Mouse (Mus musculus): Measurements from ENCODE around the gene Sept9. TPM values are rescaled to one million over a fixed set of nuclear protein-coding genes. Genes with fewer than 3 reads are reported as not detected.
A peak's percentile ranks its signal among the peaks of the same experiment; 100 is the strongest.

Gene Sept9
- polyA plus RNA-seq, 1 experiment from 2014 or later: 105 TPM

DNA sequence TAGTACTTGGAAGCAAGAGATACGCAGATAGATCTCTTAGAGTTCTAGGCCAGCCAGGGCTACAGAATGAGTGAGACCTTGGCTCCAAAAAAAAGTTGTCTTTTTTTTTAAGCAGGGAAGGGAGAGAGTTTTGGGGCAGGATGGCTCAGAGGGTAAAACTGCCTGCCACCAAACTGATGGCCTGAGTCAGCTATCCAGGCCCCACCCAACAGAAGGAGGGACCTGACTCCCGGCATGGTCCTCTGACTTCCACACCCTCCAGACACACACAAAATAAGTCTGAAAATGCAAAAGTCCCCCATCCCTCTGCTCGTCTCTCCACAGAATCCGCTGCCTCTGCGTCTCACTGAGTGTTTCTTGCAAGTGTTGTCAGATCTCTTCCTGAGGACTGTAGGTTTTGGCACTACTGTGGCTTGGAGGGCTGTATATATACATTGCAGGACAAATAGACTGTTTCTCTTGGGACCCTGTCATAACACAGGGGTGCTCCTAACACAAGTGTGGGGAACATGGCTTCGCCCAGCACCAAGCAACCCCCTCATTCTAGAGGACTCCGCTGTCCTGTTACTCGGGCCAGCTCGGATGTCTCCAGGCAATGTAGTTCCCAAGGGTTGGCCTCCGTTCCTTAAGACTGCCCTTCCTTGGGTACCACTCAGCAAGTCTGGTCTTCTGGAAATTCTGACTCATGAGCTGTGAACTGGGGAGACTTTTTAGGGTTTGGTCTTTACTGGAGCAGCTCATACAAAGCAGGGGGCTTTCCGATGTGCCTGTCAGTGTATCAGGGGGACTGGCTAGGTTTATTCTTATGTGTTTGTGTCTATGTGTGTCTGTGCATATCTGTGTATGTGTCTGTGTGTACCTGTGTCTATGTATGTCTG is 41.6 kb downstream of the Sept9 start:
- H3K27ac ChIP-seq (replicated peaks): no peak overlapping the region
- H3K9ac ChIP-seq: no peak overlapping the region
- H3K9me3 ChIP-seq: no peaks in the 10 kb centered on the region
- H3K36me3 ChIP-seq: no peaks in the 10 kb centered on the region
- 85% methylated on average over 11 of the region's 11 CpGs for WGBS
- peaks cover 4% of the 10 kb centered on the region for H3K4me1 ChIP-seq (replicated peaks)
- no peak overlapping the region for H3K4me2 ChIP-seq
- H3K4me3 ChIP-seq: no peak overlapping the region
- no peak for ATAC-seq (ENCODE audit: low read depth)
- H3K27me3 ChIP-seq: no peaks in the 10 kb centered on the region

- no peak for ATAC-seq (ENCODE audit: low read depth)
- Histone ChIP-seq H3K9me3 (no peaks in the 10 kb centered on the region), H3K36me3 (no peaks in the 10 kb centered on the region), H3K9ac (no peak overlapping the region), H3K4me2 (no peak overlapping the region), H3K4me1 (replicated peaks) (peaks cover 2% of the 10 kb centered on the region; the same call in 1 of the 2 replicates), H3K27me3 (no peaks in the 10 kb centered on the region), H3K27ac (replicated peaks) (no peak overlapping the region), H3K4me3 (no peak overlapping the region)
- 87% methylated on average over 10 of the region's 10 CpGs for WGBS
Measured at GRCm38 (mm10) chr11:117242339-117243084, 43.1 kb downstream of the Sept9 start.

DNA sequence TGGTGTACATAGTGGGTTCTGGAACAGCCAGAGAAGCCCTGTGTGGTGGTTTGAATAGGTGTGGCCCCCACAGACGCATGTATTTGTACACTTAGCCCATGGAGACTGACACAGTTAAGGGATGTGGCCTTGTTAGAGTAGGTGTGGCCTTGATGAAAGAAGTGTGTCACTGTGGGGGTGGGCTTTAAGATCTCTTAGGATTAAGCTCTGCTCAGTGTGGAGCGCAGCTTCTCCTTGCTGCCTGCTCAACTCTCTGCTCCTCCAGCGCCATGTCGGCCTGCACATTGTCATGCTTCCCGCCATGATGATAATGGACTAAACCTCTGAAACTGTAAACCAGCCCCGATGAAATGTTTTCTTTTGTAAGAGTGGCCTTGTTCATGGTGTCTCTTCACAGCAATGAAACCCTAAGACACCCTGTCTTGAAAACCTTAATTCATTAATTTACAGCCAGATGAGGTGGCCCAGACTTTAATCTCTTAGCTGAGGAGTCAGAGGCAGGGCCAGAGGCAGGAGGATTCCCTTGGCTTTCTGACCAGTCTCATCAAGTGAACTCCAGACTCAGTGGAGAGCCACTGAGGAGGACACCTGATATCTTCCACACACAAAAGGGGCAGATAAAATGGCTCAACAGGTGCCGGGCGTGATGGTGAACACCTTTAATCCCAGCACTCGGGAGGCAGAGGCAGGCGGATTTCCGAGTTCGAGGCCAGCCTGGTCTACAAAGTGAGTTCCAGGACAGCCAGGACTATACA is 44.3 kb downstream of the Sept9 start:
- Histone ChIP-seq H3K27ac (replicated peaks) (no peak overlapping the region), H3K27me3 (no peaks in the 10 kb centered on the region), H3K36me3 (no peaks in the 10 kb centered on the region), H3K4me2 (no peak overlapping the region), H3K4me1 (replicated peaks) (peaks cover 6% of the 10 kb centered on the region), H3K9me3 (no peaks in the 10 kb centered on the region), H3K9ac (no peak overlapping the region), H3K4me3 (no peak overlapping the region)
- WGBS: 88% methylated on average over 12 of the region's 12 CpGs
- ATAC-seq (ENCODE audit: low read depth): no peak

GRCm38 (mm10) chr11:117245041-117245725 is 45.7 kb downstream of the Sept9 start:
- no peak overlapping the region for H3K4me3 ChIP-seq
- peaks cover 16% of the 10 kb centered on the region for H3K4me1 ChIP-seq (replicated peaks)
- no peak overlapping the region for H3K27ac ChIP-seq (replicated peaks)
- ATAC-seq (ENCODE audit: low read depth): no peak
- H3K9me3 ChIP-seq: no peaks in the 10 kb centered on the region
- H3K27me3 ChIP-seq: no peaks in the 10 kb centered on the region
- WGBS: 54% methylated on average over 8 of the region's 8 CpGs
- H3K4me2 ChIP-seq: no peak overlapping the region
- no peak overlapping the region for H3K9ac ChIP-seq
- no peaks in the 10 kb centered on the region for H3K36me3 ChIP-seq

DNA sequence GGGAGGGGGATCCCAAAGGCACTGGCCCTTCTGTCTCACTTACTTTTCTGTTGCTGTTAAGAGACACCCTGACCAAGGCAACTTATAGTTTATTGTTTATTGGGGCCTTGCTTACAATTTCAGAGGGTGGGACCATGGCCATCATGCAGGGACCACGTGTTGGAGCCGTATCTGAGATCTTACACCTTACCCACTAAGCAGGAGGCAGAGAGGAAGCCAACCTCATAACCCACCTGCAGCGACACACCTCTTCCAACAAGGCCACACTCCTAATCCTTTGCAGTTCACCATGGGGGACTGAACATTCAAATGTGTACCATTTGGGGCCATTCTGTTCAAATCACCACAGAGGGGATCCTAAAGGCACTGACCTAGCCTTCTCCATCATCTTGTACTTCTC is 46.4 kb downstream of the Sept9 start:
- H3K4me3 ChIP-seq: no peak overlapping the region
- H3K27me3 ChIP-seq: no peaks in the 10 kb centered on the region
- H3K9me3 ChIP-seq: no peaks in the 10 kb centered on the region
- H3K4me1 ChIP-seq (replicated peaks): peaks cover 16% of the 10 kb centered on the region
- no peaks in the 10 kb centered on the region for H3K36me3 ChIP-seq
- no peak overlapping the region for H3K9ac ChIP-seq
- no peak overlapping the region for H3K4me2 ChIP-seq
- H3K27ac ChIP-seq (replicated peaks): no peak overlapping the region
- 71% methylated on average over 3 of the region's 3 CpGs for WGBS
- no peak for ATAC-seq (ENCODE audit: low read depth)

DNA sequence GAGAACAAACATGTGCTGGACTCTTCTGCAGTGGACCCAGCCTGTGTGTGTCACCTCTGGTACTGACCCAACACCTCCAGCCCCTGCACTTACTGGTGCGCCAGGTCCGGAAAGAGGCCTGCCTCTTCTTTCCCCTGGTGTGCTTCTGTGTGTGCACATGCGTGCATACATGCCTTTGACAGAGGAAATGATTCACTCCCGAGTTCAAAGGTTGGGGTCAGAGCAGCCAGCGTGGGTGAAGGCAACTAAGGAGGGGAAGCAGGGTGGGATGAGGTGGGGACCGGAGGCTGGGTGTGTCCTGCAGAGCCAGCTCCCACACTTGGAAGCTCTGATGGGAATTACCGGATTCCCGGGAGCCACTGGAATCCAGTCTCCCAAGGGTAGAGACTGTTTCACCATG is 46.8 kb downstream of the Sept9 start:
- no peaks in the 10 kb centered on the region for H3K9me3 ChIP-seq
- no peak overlapping the region for H3K27ac ChIP-seq (replicated peaks)
- H3K27me3 ChIP-seq: no peaks in the 10 kb centered on the region
- no peak overlapping the region for H3K4me2 ChIP-seq
- no peak overlapping the region for H3K9ac ChIP-seq
- ATAC-seq (ENCODE audit: low read depth): no peak
- H3K4me1 ChIP-seq (replicated peaks): peaks cover 16% of the 10 kb centered on the region
- H3K4me3 ChIP-seq: no peak overlapping the region
- no peaks in the 10 kb centered on the region for H3K36me3 ChIP-seq
- 59% methylated on average over 8 of the region's 8 CpGs for WGBS

DNA sequence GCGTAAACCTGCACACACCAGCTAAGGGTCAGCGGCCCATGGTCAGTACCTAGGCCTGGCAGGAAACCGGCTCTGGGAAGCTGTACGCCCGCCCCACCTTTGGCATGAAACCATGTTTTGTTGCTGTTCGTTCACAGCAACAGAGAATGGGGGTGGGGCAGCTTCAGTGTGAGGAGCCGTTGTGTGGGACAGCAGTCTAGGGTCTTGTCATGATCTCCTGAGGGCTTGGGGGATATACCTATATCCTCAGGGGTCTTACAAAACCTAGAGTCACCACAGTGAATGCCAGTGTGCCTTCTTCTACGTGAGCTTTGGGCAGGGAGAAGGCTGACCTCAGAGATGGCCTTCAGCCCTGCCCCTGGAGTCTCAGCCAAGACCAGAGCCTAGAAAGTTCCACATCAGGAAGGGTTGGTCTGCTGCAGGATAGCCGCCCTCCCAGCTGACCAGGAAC is 47.5 kb downstream of the Sept9 start:
- H3K27me3 ChIP-seq: no peaks in the 10 kb centered on the region
- no peaks in the 10 kb centered on the region for H3K36me3 ChIP-seq
- no peak for ATAC-seq (ENCODE audit: low read depth)
- H3K27ac ChIP-seq (replicated peaks): no peak overlapping the region
- no peak overlapping the region for H3K4me2 ChIP-seq
- peaks cover 16% of the 10 kb centered on the region for H3K4me1 ChIP-seq (replicated peaks)
- H3K9ac ChIP-seq: no peak overlapping the region
- no peak overlapping the region for H3K4me3 ChIP-seq
- no peaks in the 10 kb centered on the region for H3K9me3 ChIP-seq
- 84% methylated on average over 9 of the region's 9 CpGs for WGBS

DNA sequence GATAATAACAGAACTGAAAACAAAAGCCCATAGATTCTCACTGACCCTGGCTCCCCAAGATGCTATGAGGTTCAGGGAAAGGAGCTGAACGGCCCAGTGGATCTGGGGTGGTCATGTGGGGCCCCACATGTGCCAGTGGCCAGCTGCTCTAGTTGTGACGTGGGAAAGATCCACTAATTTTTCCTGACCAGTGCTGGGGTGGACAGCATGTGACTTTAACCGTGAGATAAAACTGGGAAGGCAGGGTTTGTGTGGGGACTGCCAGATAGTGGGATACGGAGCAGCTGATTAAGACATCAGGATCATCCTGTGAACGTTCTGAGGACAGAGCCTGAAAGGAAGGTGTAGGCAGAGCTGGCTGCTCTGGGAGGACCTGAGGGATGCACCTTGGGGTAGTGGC is 48.1 kb downstream of the Sept9 start:
- H3K4me3 ChIP-seq: no peak overlapping the region
- no peak overlapping the region for H3K27ac ChIP-seq (replicated peaks)
- peaks cover 16% of the 10 kb centered on the region for H3K4me1 ChIP-seq (replicated peaks)
- WGBS: 84% methylated on average over 5 of the region's 5 CpGs
- ATAC-seq (ENCODE audit: low read depth): no peak
- no peaks in the 10 kb centered on the region for H3K27me3 ChIP-seq
- H3K9me3 ChIP-seq: no peaks in the 10 kb centered on the region
- no peak overlapping the region for H3K4me2 ChIP-seq
- no peak overlapping the region for H3K9ac ChIP-seq
- no peaks in the 10 kb centered on the region for H3K36me3 ChIP-seq

- WGBS: 47% methylated on average over 11 of the region's 11 CpGs
- H3K4me3 ChIP-seq: no peak overlapping the region
- peaks cover 21% of the 10 kb centered on the region for H3K4me1 ChIP-seq (replicated peaks)
- H3K9ac ChIP-seq: 0 out of 2 replicates have a peak overlapping the region, but pooled peaks have one; percentile 32
- peak; percentile 59 for ATAC-seq (ENCODE audit: low read depth)
- H3K27me3 ChIP-seq: no peaks in the 10 kb centered on the region
- H3K9me3 ChIP-seq: no peaks in the 10 kb centered on the region
- H3K36me3 ChIP-seq: no peaks in the 10 kb centered on the region
- H3K27ac ChIP-seq (replicated peaks): peak overlapping the region; percentile 43
- H3K4me2 ChIP-seq: no peak overlapping the region
Measured at GRCm38 (mm10) chr11:117248734-117249248, 49.3 kb downstream of the Sept9 start.

DNA sequence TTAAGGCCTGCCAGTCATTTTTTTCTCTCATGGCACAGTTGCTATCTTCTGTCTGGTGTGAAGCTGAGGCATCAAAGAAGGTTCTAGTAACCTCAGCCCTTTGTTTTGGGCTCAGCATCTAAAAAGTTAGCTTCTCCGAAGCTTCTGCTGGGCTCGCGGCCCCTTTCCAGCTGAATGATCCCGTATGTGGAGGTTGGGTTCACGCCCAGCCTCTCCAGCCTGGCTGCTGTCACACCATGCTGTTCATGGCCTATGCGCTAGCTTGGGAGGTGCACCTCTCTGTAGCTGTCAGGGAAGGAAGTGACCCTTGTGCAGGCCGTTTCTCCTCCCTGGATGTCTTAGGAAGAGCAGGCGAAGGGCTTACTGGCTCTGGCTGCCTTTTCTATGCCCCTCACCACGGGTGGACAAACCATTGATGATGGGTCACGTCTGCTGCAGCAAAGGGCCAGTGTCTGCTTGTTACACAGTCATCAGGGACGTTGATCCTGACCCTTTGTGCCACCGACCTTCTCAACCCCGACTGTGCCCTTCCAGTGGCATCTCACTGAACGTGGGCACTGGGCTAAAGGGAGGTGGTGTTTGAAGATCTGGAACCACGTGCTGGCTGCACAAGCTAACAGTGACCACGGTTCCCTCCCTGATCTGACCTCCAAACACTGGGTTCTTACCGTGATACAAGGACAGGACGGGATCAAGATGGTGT is 50.0 kb downstream of the Sept9 start:
- Histone ChIP-seq H3K4me1 (replicated peaks) (peaks cover 28% of the 10 kb centered on the region), H3K36me3 (no peaks in the 10 kb centered on the region), H3K9me3 (no peaks in the 10 kb centered on the region), H3K27ac (replicated peaks) (peak overlapping the region; percentile 43; the same call in 1 of the 2 replicates), H3K4me3 (no peak overlapping the region), H3K27me3 (no peaks in the 10 kb centered on the region), H3K4me2 (no peak overlapping the region), H3K9ac (0 out of 2 replicates have a peak overlapping the region, but pooled peaks have one; percentile 31)
- 77% methylated on average over 18 of the region's 18 CpGs for WGBS
- no peak for ATAC-seq (ENCODE audit: low read depth)
